Mouse (Mus musculus): ENCODE measurements around the gene Atxn10. TPM values are rescaled to one million over a fixed set of nuclear protein-coding genes. Genes with fewer than 3 reads are reported as not detected.

Gene Atxn10
- polyA plus RNA-seq, 1 experiment from 2014 or later = 117 TPM

GRCm38 (mm10) chr15:85461541-85461940 lies 125.5 kb downstream of the Atxn10 start:
- WGBS (ENCODE audit: missing documents) = 92% methylated on average over 4 of the region's 4 CpGs
- Histone ChIP-seq H3K36me3 (ENCODE audit: inconsistent target) (peaks cover 22% of the 10 kb centered on the region), H3K79me2 (ENCODE audit: inconsistent target) (no peaks in the 10 kb centered on the region), H3K27ac (no peak overlapping the region), H3K4me3 (ENCODE audit: inconsistent target) (no peak overlapping the region)

DNA sequence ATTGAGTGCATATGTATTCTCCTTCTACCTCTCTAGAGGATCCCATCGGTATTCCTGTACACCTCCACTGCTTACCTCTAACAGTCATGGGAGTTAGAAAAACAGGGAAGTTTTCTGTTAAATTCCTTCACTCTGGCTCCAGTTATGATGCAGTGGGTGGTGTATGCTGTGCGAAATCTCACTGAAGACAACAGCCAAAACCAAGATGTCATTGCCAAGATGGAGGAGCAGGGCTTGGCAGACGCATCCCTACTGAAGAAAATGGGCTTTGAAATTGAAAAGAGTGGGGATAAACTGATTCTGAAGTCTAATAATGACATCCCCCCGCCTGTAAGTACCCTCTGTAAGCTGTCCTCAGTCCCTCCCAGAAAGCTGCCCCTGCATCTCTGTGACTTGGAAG lies 126.1 kb downstream of the Atxn10 start:
- 92% methylated on average over 4 of the region's 4 CpGs for WGBS (ENCODE audit: missing documents)
- Histone ChIP-seq H3K79me2 (ENCODE audit: inconsistent target) (no peaks in the 10 kb centered on the region), H3K36me3 (ENCODE audit: inconsistent target) (peaks cover 23% of the 10 kb centered on the region), H3K27ac (no peak overlapping the region), H3K4me3 (ENCODE audit: inconsistent target) (no peak overlapping the region)

GRCm38 (mm10) chr15:85463027-85463790 lies 127.2 kb downstream of the Atxn10 start:
- H3K4me3 ChIP-seq (ENCODE audit: inconsistent target) = no peak overlapping the region
- WGBS (ENCODE audit: missing documents) = 94% methylated on average over 13 of the region's 13 CpGs

GRCm38 (mm10) chr15:85464190-85464589 lies 128.1 kb downstream of the Atxn10 start:
- Histone ChIP-seq H3K27ac (no peak overlapping the region), H3K4me3 (ENCODE audit: inconsistent target) (no peak overlapping the region), H3K36me3 (ENCODE audit: inconsistent target) (peaks cover 23% of the 10 kb centered on the region), H3K79me2 (ENCODE audit: inconsistent target) (no peaks in the 10 kb centered on the region)
- WGBS (ENCODE audit: missing documents) = 92% methylated on average over 5 of the region's 5 CpGs

More at GRCm38 (mm10) chr15:85463027-85463790, 127.2 kb downstream of the Atxn10 start:
- H3K27ac ChIP-seq = no peak overlapping the region
- H3K79me2 ChIP-seq (ENCODE audit: inconsistent target) = no peaks in the 10 kb centered on the region
- peaks cover 23% of the 10 kb centered on the region for H3K36me3 ChIP-seq (ENCODE audit: inconsistent target)

DNA sequence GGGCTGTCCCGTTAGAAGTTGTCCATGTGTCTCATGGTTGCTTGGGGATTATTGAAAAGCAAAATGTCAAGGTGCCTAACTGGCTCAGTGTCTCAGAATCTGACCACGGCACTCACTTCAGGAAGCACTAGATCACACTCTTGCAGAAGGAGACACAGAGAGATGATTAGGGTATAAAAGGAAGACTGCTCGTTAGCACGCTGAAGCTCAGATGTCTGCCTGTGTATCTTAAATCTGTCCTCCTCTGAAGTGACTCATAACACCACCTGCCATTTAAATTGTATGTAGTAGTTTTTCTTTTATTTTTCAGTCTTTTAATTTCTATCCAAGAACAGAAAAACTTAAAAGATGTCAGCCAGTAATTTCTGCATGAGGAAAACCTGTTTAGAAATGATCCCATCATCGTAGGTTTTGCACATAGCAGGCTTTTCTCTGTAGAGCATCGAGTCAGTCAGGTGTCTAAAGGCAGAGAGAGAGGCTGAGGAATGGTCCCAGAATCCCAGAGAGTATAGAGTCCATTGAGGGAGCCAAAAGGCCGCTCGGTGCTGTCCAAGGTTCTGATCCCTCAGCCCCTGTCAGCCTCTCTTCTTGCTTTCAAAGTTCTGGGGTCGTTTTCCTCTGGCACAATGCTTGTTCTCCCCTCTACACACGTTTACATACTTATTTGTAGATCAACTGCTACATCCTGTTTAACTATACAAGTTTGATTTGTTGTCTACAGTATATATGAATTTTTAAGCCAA lies 128.9 kb downstream of the Atxn10 start:
- H3K27ac ChIP-seq = no peak overlapping the region
- no peak overlapping the region for H3K4me3 ChIP-seq (ENCODE audit: inconsistent target)
- WGBS (ENCODE audit: missing documents) = 82% methylated on average over 10 of the region's 10 CpGs
- H3K36me3 ChIP-seq (ENCODE audit: inconsistent target) = peaks cover 23% of the 10 kb centered on the region
- H3K79me2 ChIP-seq (ENCODE audit: inconsistent target) = no peaks in the 10 kb centered on the region

DNA sequence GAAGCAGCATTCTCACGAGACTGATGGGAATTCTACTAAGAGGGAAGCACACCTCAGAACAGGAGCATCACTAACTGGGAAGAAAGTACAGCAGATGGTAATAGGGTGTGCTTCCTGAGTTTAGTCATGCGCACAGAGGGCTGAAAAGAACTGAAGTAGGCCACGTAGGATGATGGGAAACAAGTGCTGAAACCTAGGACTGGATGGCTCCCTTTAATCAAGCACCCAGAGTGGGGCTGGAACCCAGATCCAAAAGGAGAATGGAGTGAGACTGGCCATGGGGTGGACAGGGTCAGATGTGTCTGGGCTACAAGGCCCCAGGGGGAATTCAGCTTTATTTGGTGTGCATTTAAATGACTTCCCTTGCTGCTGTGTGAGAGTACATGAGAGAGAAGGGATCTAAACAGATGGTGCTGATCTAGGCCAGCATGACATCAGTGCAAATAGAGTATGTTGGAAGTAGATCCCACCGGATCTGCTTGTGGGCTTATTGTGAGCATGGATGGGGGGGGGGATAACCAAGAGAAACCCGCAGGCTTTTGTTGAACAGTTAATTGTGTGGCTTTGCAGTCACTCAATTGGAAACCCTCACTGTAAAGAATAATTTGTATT lies 130.5 kb downstream of the Atxn10 start:
- Histone ChIP-seq H3K36me3 (ENCODE audit: inconsistent target) (peaks cover 23% of the 10 kb centered on the region), H3K4me3 (ENCODE audit: inconsistent target) (no peak overlapping the region), H3K79me2 (ENCODE audit: inconsistent target) (no peaks in the 10 kb centered on the region), H3K27ac (no peak overlapping the region)
- WGBS (ENCODE audit: missing documents) = 93% methylated on average over 5 of the region's 5 CpGs

DNA sequence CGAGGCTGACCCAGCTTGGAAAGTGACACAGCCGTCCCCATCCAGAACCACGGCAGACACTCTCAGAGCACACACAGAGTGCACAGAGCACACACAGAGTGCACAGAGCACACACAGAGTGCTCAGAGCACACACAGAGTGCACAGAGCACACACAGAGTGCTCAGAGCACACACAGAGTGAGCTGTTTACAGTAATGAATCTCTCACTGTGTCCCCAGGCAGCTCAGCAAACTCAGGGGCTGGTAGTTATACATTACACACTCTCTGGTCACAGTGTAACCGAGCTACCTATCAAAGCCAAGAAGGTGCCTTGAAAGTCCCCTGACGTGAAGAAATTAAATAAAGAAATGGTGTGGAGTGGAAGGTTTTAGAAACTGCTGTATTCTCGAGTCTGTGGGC lies 133.4 kb downstream of the Atxn10 start:
- no peaks in the 10 kb centered on the region for H3K79me2 ChIP-seq (ENCODE audit: inconsistent target)
- WGBS (ENCODE audit: missing documents) = 83% methylated on average over 5 of the region's 6 CpGs
- H3K4me3 ChIP-seq (ENCODE audit: inconsistent target) = no peak overlapping the region
- peaks cover 7% of the 10 kb centered on the region; the same call in 1 of the 2 replicates for H3K36me3 ChIP-seq (ENCODE audit: inconsistent target)
- no peak overlapping the region for H3K27ac ChIP-seq

DNA sequence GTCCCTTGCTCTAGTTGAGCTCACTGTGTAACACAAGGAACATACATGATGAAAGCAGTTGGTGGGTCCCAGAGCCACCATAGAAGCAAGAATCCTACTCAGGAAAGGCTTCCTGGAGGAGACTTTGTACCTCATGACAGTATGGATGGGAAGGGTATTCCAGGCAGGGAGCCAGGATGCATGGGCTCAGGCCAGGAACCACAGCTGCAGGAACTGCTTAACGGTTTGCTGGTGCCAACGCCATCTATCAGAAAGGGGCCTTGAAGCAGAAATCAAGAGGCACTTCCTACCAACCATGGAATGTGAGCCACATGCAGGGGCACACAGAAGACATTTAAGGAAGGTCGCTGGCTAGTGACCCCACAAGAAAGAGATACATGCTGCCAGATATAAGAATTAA lies 138.7 kb downstream of the Atxn10 start:
- no peak overlapping the region for H3K4me3 ChIP-seq (ENCODE audit: inconsistent target)
- WGBS (ENCODE audit: missing documents) = 63% methylated on average over 3 of the region's 3 CpGs
- H3K27ac ChIP-seq = no peak overlapping the region
- H3K36me3 ChIP-seq (ENCODE audit: inconsistent target) = no peaks in the 10 kb centered on the region
- H3K79me2 ChIP-seq (ENCODE audit: inconsistent target) = no peaks in the 10 kb centered on the region

DNA sequence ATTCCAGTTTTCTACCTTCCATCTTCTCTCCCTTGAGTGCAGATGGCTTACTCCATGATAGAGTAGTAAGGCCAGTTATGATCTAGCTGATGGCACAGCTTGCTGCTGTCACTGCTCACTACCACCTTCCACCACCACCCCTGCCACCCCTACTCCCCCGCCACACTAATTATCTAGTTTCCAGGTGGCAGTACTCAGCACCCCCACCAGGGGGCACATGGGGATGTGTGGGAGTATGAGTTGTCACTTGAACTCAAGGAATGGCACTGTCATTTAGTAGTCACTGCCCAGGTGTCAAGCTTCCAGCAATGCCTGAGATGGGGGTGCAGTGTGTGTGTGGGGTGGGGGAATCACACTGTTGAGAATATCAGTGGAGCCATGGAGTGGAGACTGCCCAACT lies 141.5 kb downstream of the Atxn10 start:
- WGBS (ENCODE audit: missing documents) = 13% methylated on average over 1 of the region's 1 CpGs
- H3K4me3 ChIP-seq (ENCODE audit: inconsistent target) = no peak overlapping the region
- no peaks in the 10 kb centered on the region for H3K36me3 ChIP-seq (ENCODE audit: inconsistent target)
- H3K27ac ChIP-seq = no peak overlapping the region
- no peaks in the 10 kb centered on the region for H3K79me2 ChIP-seq (ENCODE audit: inconsistent target)

- no peaks in the 10 kb centered on the region for H3K79me2 ChIP-seq (ENCODE audit: inconsistent target)
- no peak overlapping the region for H3K27ac ChIP-seq
- no peak overlapping the region for H3K4me3 ChIP-seq (ENCODE audit: inconsistent target)
- WGBS (ENCODE audit: missing documents) = 83% methylated on average over 12 of the region's 12 CpGs
- H3K36me3 ChIP-seq (ENCODE audit: inconsistent target) = no peaks in the 10 kb centered on the region
Observed at GRCm38 (mm10) chr15:85479365-85479764, 143.3 kb downstream of the Atxn10 start.

DNA sequence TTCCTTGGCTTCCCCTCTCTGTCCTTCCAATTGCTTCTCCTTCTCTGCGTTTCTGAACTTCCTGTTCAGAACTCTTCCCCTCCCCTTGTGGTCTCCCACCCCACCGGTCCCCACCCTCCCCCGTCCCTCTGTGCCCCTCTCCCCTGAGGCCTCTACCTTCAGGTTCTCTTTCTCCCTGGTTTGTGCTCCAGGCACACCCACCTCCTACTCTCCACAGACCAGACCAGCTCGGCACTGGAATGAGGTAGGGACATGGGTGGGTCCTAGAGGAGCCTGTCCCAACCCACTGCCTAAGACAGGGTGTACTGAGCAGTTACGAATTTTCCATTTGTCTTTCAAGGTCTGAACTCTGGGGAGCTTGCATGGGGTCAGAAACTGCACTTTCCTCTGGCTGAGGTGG lies 143.9 kb downstream of the Atxn10 start:
- H3K27ac ChIP-seq = no peak overlapping the region
- no peaks in the 10 kb centered on the region for H3K36me3 ChIP-seq (ENCODE audit: inconsistent target)
- H3K79me2 ChIP-seq (ENCODE audit: inconsistent target) = no peaks in the 10 kb centered on the region
- WGBS (ENCODE audit: missing documents) = 32% methylated on average over 4 of the region's 5 CpGs
- H3K4me3 ChIP-seq (ENCODE audit: inconsistent target) = no peak overlapping the region

GRCm38 (mm10) chr15:85480630-85481029 lies 144.6 kb downstream of the Atxn10 start:
- WGBS (ENCODE audit: missing documents) = 72% methylated on average over 3 of the region's 3 CpGs
- Histone ChIP-seq H3K36me3 (ENCODE audit: inconsistent target) (no peaks in the 10 kb centered on the region), H3K27ac (no peak overlapping the region), H3K4me3 (ENCODE audit: inconsistent target) (no peak overlapping the region), H3K79me2 (ENCODE audit: inconsistent target) (no peaks in the 10 kb centered on the region)

GRCm38 (mm10) chr15:85488900-85489299 lies 152.9 kb downstream of the Atxn10 start:
- Histone ChIP-seq H3K4me3 (ENCODE audit: inconsistent target) (no peak overlapping the region), H3K36me3 (ENCODE audit: inconsistent target) (no peaks in the 10 kb centered on the region), H3K27ac (no peak overlapping the region), H3K79me2 (ENCODE audit: inconsistent target) (no peaks in the 10 kb centered on the region)
- WGBS (ENCODE audit: missing documents) = 87% methylated on average over 10 of the region's 10 CpGs

DNA sequence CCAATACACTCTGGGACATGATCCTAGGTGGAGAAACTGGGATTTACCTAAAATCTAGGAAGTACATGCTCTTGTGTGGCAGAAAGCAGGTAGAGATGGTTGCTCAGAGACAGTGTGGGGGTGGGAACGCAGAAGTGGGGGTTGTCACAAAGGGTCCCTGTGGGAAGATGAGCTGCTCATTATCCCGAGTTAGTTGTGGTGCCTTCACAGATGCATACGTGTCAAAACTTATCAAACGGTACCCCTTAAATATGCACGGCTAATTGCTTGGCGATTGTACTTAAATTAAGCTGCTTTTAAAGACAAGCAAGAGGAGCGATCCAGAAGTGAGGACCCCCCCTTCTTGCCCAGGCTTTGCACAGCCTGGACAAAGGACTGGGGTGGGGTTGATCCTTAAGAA lies 153.7 kb downstream of the Atxn10 start:
- H3K79me2 ChIP-seq (ENCODE audit: inconsistent target) = no peaks in the 10 kb centered on the region
- no peaks in the 10 kb centered on the region for H3K36me3 ChIP-seq (ENCODE audit: inconsistent target)
- WGBS (ENCODE audit: missing documents) = 90% methylated on average over 7 of the region's 7 CpGs
- H3K27ac ChIP-seq = no peak overlapping the region
- H3K4me3 ChIP-seq (ENCODE audit: inconsistent target) = no peak overlapping the region

DNA sequence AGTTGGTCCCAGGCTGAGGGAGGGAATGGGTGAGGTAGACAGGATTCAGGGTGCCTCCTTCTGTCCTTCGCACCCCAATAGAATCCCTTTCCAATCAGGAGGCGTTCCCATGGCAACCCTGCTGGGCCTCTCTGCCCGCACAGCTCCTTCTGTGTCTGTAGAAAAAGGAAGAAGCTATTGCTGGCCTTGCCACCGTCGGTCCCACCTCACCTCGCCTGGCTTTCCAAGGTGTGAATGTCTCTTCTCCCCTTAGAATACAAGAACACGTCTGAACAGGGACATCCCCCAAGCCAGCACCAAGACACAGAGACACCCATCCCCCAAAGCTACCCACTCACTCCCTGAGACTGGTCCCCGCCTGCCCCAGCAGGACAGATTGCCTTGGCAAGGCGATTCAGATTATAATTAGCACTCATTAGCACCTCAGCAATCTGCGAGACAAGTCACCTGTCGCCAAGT lies 158.1 kb downstream of the Atxn10 start:
- no peak overlapping the region for H3K4me3 ChIP-seq (ENCODE audit: inconsistent target)
- 23% methylated on average over 11 of the region's 11 CpGs for WGBS (ENCODE audit: missing documents)
- H3K79me2 ChIP-seq (ENCODE audit: inconsistent target) = no peaks in the 10 kb centered on the region
- no peak overlapping the region for H3K27ac ChIP-seq
- H3K36me3 ChIP-seq (ENCODE audit: inconsistent target) = no peaks in the 10 kb centered on the region
